Mouse (Mus musculus): ENCODE data around the gene Ncs1.

Gene Ncs1

GRCm38 (mm10) chr2:31221582-31221981, 24.0 kb upstream of the Ncs1 start:
- no peak for TF ChIP-seq POU5F1 (IDR thresholded peaks at IDR 0.05; ENCODE audit: borderline replicate concordance, low read length)
- no peak for TF ChIP-seq CTCF (conservative IDR thresholded peaks at IDR 0.05; ENCODE audit: low read length)
- TF ChIP-seq NANOG (IDR thresholded peaks at IDR 0.05; ENCODE audit: borderline replicate concordance, low read length), result no peak
- H3K9me3 ChIP-seq (ENCODE audit: low read length), result peaks cover 3% of the 10 kb centered on the region; the same call in 1 of the 2 replicates
- H3K36me3 ChIP-seq (ENCODE audit: insufficient read depth, low read length), result peaks cover 14% of the 10 kb centered on the region
- peaks cover 11% of the 10 kb centered on the region for H3K4me1 ChIP-seq (replicated peaks; ENCODE audit: low read depth, low read length)
- H3K27me3 ChIP-seq (ENCODE audit: insufficient read depth, low read length), result no peaks in the 10 kb centered on the region
- H3K4me3 ChIP-seq (replicated peaks; ENCODE audit: low read length), result no peak overlapping the region

GRCm38 (mm10) chr2:31228768-31229311, 16.8 kb upstream of the Ncs1 start:
- Histone ChIP-seq H3K36me3 (ENCODE audit: insufficient read depth, low read length) (no peaks in the 10 kb centered on the region), H3K4me3 (replicated peaks; ENCODE audit: low read length) (no peak overlapping the region), H3K27me3 (ENCODE audit: insufficient read depth, low read length) (peaks cover under 1% of the 10 kb centered on the region; the same call in 1 of the 2 replicates), H3K9me3 (ENCODE audit: low read length) (peaks cover 3% of the 10 kb centered on the region; the same call in 1 of the 2 replicates), H3K4me1 (replicated peaks; ENCODE audit: low read depth, low read length) (peaks cover 17% of the 10 kb centered on the region)
- TF ChIP-seq CTCF (conservative IDR thresholded peaks at IDR 0.05; ENCODE audit: low read length), result peak; percentile 23; the same call in 1 of the 2 replicates
- no peak for TF ChIP-seq NANOG (IDR thresholded peaks at IDR 0.05; ENCODE audit: borderline replicate concordance, low read length)

GRCm38 (mm10) chr2:31239203-31239696, 6.4 kb upstream of the Ncs1 start:
- TF ChIP-seq NANOG (IDR thresholded peaks at IDR 0.05; ENCODE audit: borderline replicate concordance, low read length) (no peak), POU5F1 (IDR thresholded peaks at IDR 0.05; ENCODE audit: borderline replicate concordance, low read length) (0 out of 2 replicates have a peak, but pooled peaks have one; percentile 16), CTCF (conservative IDR thresholded peaks at IDR 0.05; ENCODE audit: low read length) (peak; percentile 41)
- H3K9me3 ChIP-seq (ENCODE audit: low read length), result no peaks in the 10 kb centered on the region
- H3K36me3 ChIP-seq (ENCODE audit: insufficient read depth, low read length), result no peaks in the 10 kb centered on the region
- peak overlapping the region; percentile 20; the same call in 1 of the 2 replicates for H3K4me3 ChIP-seq (replicated peaks; ENCODE audit: low read length)
- peaks cover 51% of the 10 kb centered on the region for H3K4me1 ChIP-seq (replicated peaks; ENCODE audit: low read depth, low read length)
- H3K27me3 ChIP-seq (ENCODE audit: insufficient read depth, low read length), result peaks cover 57% of the 10 kb centered on the region

- H3K4me3 ChIP-seq (replicated peaks; ENCODE audit: low read length), result peak overlapping the region; percentile 20; the same call in 1 of the 2 replicates
- no peaks in the 10 kb centered on the region for H3K36me3 ChIP-seq (ENCODE audit: insufficient read depth, low read length)
- peaks cover 57% of the 10 kb centered on the region for H3K4me1 ChIP-seq (replicated peaks; ENCODE audit: low read depth, low read length)
- TF ChIP-seq NANOG (IDR thresholded peaks at IDR 0.05; ENCODE audit: borderline replicate concordance, low read length), result no peak
- no peak for TF ChIP-seq POU5F1 (IDR thresholded peaks at IDR 0.05; ENCODE audit: borderline replicate concordance, low read length)
- TF ChIP-seq CTCF (conservative IDR thresholded peaks at IDR 0.05; ENCODE audit: low read length), result no peak
- H3K27me3 ChIP-seq (ENCODE audit: insufficient read depth, low read length), result peaks cover 59% of the 10 kb centered on the region
- no peaks in the 10 kb centered on the region for H3K9me3 ChIP-seq (ENCODE audit: low read length)
These were observed 5.8 kb upstream of the Ncs1 start for GRCm38 (mm10) chr2:31239833-31240232.

- H3K4me3 ChIP-seq (replicated peaks; ENCODE audit: low read length), result peak overlapping the region; percentile 20; the same call in 1 of the 2 replicates
- no peaks in the 10 kb centered on the region for H3K9me3 ChIP-seq (ENCODE audit: low read length)
- peaks cover 58% of the 10 kb centered on the region for H3K27me3 ChIP-seq (ENCODE audit: insufficient read depth, low read length)
- peaks cover 66% of the 10 kb centered on the region for H3K4me1 ChIP-seq (replicated peaks; ENCODE audit: low read depth, low read length)
- H3K36me3 ChIP-seq (ENCODE audit: insufficient read depth, low read length), result no peaks in the 10 kb centered on the region
- no peak for TF ChIP-seq POU5F1 (IDR thresholded peaks at IDR 0.05; ENCODE audit: borderline replicate concordance, low read length)
- no peak for TF ChIP-seq NANOG (IDR thresholded peaks at IDR 0.05; ENCODE audit: borderline replicate concordance, low read length)
- no peak for TF ChIP-seq CTCF (conservative IDR thresholded peaks at IDR 0.05; ENCODE audit: low read length)
These were observed 4.0 kb upstream of the Ncs1 start for GRCm38 (mm10) chr2:31241639-31242038.

GRCm38 (mm10) chr2:31244216-31244615, 1.4 kb upstream of the Ncs1 start:
- Histone ChIP-seq H3K9me3 (ENCODE audit: low read length) (no peaks in the 10 kb centered on the region), H3K4me1 (replicated peaks; ENCODE audit: low read depth, low read length) (peaks cover 71% of the 10 kb centered on the region), H3K27me3 (ENCODE audit: insufficient read depth, low read length) (peaks cover 84% of the 10 kb centered on the region), H3K4me3 (replicated peaks; ENCODE audit: low read length) (no peak overlapping the region), H3K36me3 (ENCODE audit: insufficient read depth, low read length) (no peaks in the 10 kb centered on the region)
- no peak for TF ChIP-seq POU5F1 (IDR thresholded peaks at IDR 0.05; ENCODE audit: borderline replicate concordance, low read length)
- TF ChIP-seq NANOG (IDR thresholded peaks at IDR 0.05; ENCODE audit: borderline replicate concordance, low read length), result no peak
- no peak for TF ChIP-seq CTCF (conservative IDR thresholded peaks at IDR 0.05; ENCODE audit: low read length)

GRCm38 (mm10) chr2:31245051-31245450, 572 bp upstream of the Ncs1 start:
- H3K36me3 ChIP-seq (ENCODE audit: insufficient read depth, low read length), result no peaks in the 10 kb centered on the region

GRCm38 (mm10) chr2:31246251-31246971, 788 bp downstream of the Ncs1 start:
- Histone ChIP-seq H3K27me3 (ENCODE audit: insufficient read depth, low read length) (peaks cover 84% of the 10 kb centered on the region), H3K4me3 (replicated peaks; ENCODE audit: low read length) (peak overlapping the region; percentile 82), H3K9me3 (ENCODE audit: low read length) (no peaks in the 10 kb centered on the region), H3K4me1 (replicated peaks; ENCODE audit: low read depth, low read length) (peaks cover 60% of the 10 kb centered on the region), H3K36me3 (ENCODE audit: insufficient read depth, low read length) (no peaks in the 10 kb centered on the region)
- TF ChIP-seq POU5F1 (IDR thresholded peaks at IDR 0.05; ENCODE audit: borderline replicate concordance, low read length), result no peak
- TF ChIP-seq NANOG (IDR thresholded peaks at IDR 0.05; ENCODE audit: borderline replicate concordance, low read length), result no peak
- no peak for TF ChIP-seq CTCF (conservative IDR thresholded peaks at IDR 0.05; ENCODE audit: low read length)

More at GRCm38 (mm10) chr2:31245051-31245450, 572 bp upstream of the Ncs1 start:
- no peak for TF ChIP-seq CTCF (conservative IDR thresholded peaks at IDR 0.05; ENCODE audit: low read length)
- TF ChIP-seq NANOG (IDR thresholded peaks at IDR 0.05; ENCODE audit: borderline replicate concordance, low read length), result no peak
- no peak for TF ChIP-seq POU5F1 (IDR thresholded peaks at IDR 0.05; ENCODE audit: borderline replicate concordance, low read length)
- no peaks in the 10 kb centered on the region for H3K9me3 ChIP-seq (ENCODE audit: low read length)
- H3K4me3 ChIP-seq (replicated peaks; ENCODE audit: low read length), result peak overlapping the region; percentile 82
- H3K27me3 ChIP-seq (ENCODE audit: insufficient read depth, low read length), result peaks cover 88% of the 10 kb centered on the region
- peaks cover 70% of the 10 kb centered on the region for H3K4me1 ChIP-seq (replicated peaks; ENCODE audit: low read depth, low read length)

Measured in E14TG2a.4 (cell line).